In the genomic region with DNA sequence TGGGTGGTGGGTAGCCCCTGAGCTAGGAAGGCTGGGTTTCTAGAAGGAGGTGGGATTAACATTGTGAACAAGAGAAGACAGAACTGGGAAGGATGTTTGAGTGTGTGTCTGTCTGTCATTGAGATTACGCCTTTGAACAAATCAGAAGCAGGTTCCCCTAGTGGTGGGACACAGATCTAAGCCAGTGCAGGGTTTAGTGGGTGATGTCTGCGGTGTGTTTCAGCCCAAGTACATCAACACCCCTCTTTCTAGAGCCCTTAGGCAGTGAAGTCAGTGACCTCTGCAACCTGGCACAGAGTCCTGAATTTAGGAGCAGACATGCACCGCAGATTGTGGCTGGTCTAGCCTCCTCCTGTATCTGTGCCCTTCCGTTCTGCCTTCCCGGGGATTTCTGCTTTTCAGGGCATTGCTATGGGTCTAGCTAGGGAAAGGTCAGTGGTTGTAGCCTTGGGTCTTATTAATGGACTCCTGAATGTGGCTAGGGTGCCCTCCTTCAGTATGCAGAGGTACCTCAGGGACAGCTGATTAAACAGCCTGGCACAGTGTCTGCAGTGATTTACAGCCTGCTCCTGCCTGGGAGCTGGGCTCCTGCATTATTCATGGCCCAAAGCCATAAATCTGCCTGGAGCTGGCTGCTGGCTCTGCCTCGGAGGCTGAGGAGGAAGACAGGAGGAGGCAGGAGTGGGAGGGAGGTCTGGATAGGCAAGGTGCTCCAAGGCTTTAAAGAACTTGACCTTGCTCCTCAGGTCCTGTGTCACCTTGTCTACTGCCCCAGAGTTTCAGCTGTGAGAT, we compare ENCODE assay signal across 9 mouse cellular contexts.
DNase-seq lines count a peak whose midpoint lies in the region; ATAC-seq and TF ChIP-seq lines count a peak whose summit lies in the region.
"Had no signal": no experiment of that assay in that cellular context is flagged by ENCODE, and none has a peak within 500 bp of the region (broad histone marks: within the 10 kb centered on the region; RNA-seq: fewer than 3 reads in every experiment).

No protein-coding gene starts in this region.

- peaks cover 23% of the 10 kb centered on the region for H3K4me1 ChIP-seq in hindbrain, embryonic 13.5 days (replicated peaks)

- WGBS in hindbrain, embryonic 13.5 days, result 54% methylated on average over 6 of the region's 6 CpGs

- TF ChIP-seq POLR2A in myocyte (IDR thresholded peaks at IDR 0.05; ENCODE audit: insufficient read length, low read depth), result no peak

- no peak overlapping the region for H3K4me2 ChIP-seq in hindbrain, embryonic 13.5 days
- H3K4me2 ChIP-seq in myocyte (ENCODE audit: low read depth), result peak overlapping the region; percentile 62

- H3K9me3 ChIP-seq in hindbrain, embryonic 13.5 days, result no peaks in the 10 kb centered on the region

- DNase-seq in gastrocnemius, adult 18-20 months (ENCODE audit: low spot score), result peak; percentile 80
- no peak for DNase-seq in gastrocnemius, postnatal 4 days (ENCODE audit: low spot score in 2 of 2)
- peak; percentile 70 for DNase-seq in embryo, embryonic 10.5 days (ENCODE audit: low spot score)
- peak; percentile 42 to 59 for DNase-seq in layer of hippocampus, adult 8-10 months (ENCODE audit: low spot score in 2 of 2)
- DNase-seq in thymus, postnatal 36 days, result no peak
- no peak for DNase-seq in testis, postnatal 10 days (ENCODE audit: low spot score)

- no peak overlapping the region for H3K9ac ChIP-seq in hindbrain, embryonic 13.5 days

- no peaks in the 10 kb centered on the region for H3K27me3 ChIP-seq in hindbrain, embryonic 13.5 days
- no peaks in the 10 kb centered on the region for H3K27me3 ChIP-seq in myocyte (ENCODE audit: control insufficient read depth, insufficient read depth, insufficient read length)

- H3K27ac ChIP-seq in hindbrain, embryonic 13.5 days, result peak overlapping the region; percentile 64; the same call in 1 of the 2 replicates
- H3K27ac ChIP-seq: macrophage had no signal

- H3K79me2 ChIP-seq in myocyte (ENCODE audit: control insufficient read depth, insufficient read depth), result no peaks in the 10 kb centered on the region

- H3K36me3 ChIP-seq in hindbrain, embryonic 13.5 days, result no peaks in the 10 kb centered on the region
- no peaks in the 10 kb centered on the region for H3K36me3 ChIP-seq in myocyte (ENCODE audit: control insufficient read depth, insufficient read depth)

- H3K4me3 ChIP-seq in hindbrain, embryonic 13.5 days, result no peak overlapping the region
- H3K4me3 ChIP-seq in myocyte, result no peak overlapping the region

- H3ac ChIP-seq in myocyte (ENCODE audit: control insufficient read depth, insufficient read length), result no peak overlapping the region

- peak; percentile 76 for ATAC-seq in hindbrain, embryonic 13.5 days (ENCODE audit: low FRiP score)

TF ChIP-seq in myocyte, 11 proteins besides CTCF, POLR2A, EP300 and RAD21:
- peak; percentile 41 for TF ChIP-seq TCF12 (IDR thresholded peaks at IDR 0.05; ENCODE audit: insufficient read depth, poor library complexity, severe bottlenecking)
- no peak for TF ChIP-seq USF1 (IDR thresholded peaks at IDR 0.05; ENCODE audit: low read depth)
- peak; percentile 72 to 98 (median 89) for TF ChIP-seq MYOD1 (IDR thresholded peaks at IDR 0.05; ENCODE audit: control insufficient read depth in 1 of 3, insufficient read length in 2 of 3, low read depth in 2 of 3)
- TF ChIP-seq MYOG (IDR thresholded peaks at IDR 0.05; ENCODE audit: control insufficient read depth in 1 of 3, insufficient read depth in 1 of 3, insufficient read length in 2 of 3, low read depth in 2 of 3), result peak in 2 of 3 experiments; percentile 43 to 62
- no peak for TF ChIP-seq REST (IDR thresholded peaks at IDR 0.05; ENCODE audit: insufficient read depth, insufficient read length)
- TF ChIP-seq POLR2AphosphoS2 (IDR thresholded peaks at IDR 0.05; ENCODE audit: insufficient read length, low read depth), result no peak
- no peak for TF ChIP-seq TCF3 (IDR thresholded peaks at IDR 0.05; ENCODE audit: insufficient read length, low read depth)
- TF ChIP-seq E2F4 (IDR thresholded peaks at IDR 0.05; ENCODE audit: insufficient read depth), result no peak
- TF ChIP-seq CEBPB (IDR thresholded peaks at IDR 0.05; ENCODE audit: insufficient read depth, poor library complexity, severe bottlenecking), result no peak

Comparison
In these comparisons a context has a peak if more than half of its experiments do, and no peak if none do; other contexts are left out.
1. DNase-seq: peak in gastrocnemius, adult 18-20 months (single experiment), embryo, embryonic 10.5 days (single experiment) and layer of hippocampus, adult 8-10 months (2 of 2); none in gastrocnemius, postnatal 4 days (0 of 2), thymus, postnatal 36 days (0 of 2) and testis, postnatal 10 days (single experiment).